Mouse (Mus musculus) 3T3-L1 (cell line): Measurements from ENCODE around the gene Atrip.
A peak's percentile ranks its signal among the peaks of the same experiment; 100 is the strongest.

Experiments
- DNase-seq: peaks from one replicate; pipeline ENCODE4 v3.0.0-alpha.2; 2015; ENCODE audit warnings: low read depth, low spot score

Atrip gene

GRCm38 (mm10) chr9:109058006-109058765, 15.7 kb downstream of the Atrip start:
- DNase-seq, result no peak

GRCm38 (mm10) chr9:109057543-109057942, 16.4 kb downstream of the Atrip start:
- no peak for DNase-seq

- no peak for DNase-seq
These were observed 17.0 kb downstream of the Atrip start for GRCm38 (mm10) chr9:109056916-109057315.

GRCm38 (mm10) chr9:109056081-109056690, 17.7 kb downstream of the Atrip start:
- DNase-seq, result no peak

- DNase-seq, result no peak
These were observed 18.5 kb downstream of the Atrip start for GRCm38 (mm10) chr9:109055271-109056030.

- DNase-seq, result peak; percentile 86
These were observed 19.2 kb downstream of the Atrip start for GRCm38 (mm10) chr9:109054712-109055111.

- DNase-seq, result no peak
These were observed 20.1 kb downstream of the Atrip start for GRCm38 (mm10) chr9:109053851-109054250.

GRCm38 (mm10) chr9:109053366-109053765, 20.6 kb downstream of the Atrip start:
- no peak for DNase-seq

GRCm38 (mm10) chr9:109052490-109053260, 21.2 kb downstream of the Atrip start:
- DNase-seq, result no peak

- DNase-seq, result no peak
These were observed 22.1 kb downstream of the Atrip start for GRCm38 (mm10) chr9:109051651-109052489.

- no peak for DNase-seq
These were observed 22.9 kb downstream of the Atrip start for GRCm38 (mm10) chr9:109051011-109051501.

GRCm38 (mm10) chr9:109050674-109050997, 23.3 kb downstream of the Atrip start:
- no peak for DNase-seq

GRCm38 (mm10) chr9:109049996-109050673, 23.8 kb downstream of the Atrip start:
- no peak for DNase-seq

GRCm38 (mm10) chr9:109049316-109049715, 24.6 kb downstream of the Atrip start:
- no peak for DNase-seq

GRCm38 (mm10) chr9:109046306-109046705, 27.6 kb downstream of the Atrip start:
- DNase-seq, result peak; percentile 73

- DNase-seq, result no peak
These were observed 32.6 kb downstream of the Atrip start for GRCm38 (mm10) chr9:109041351-109041750.

- DNase-seq, result no peak
These were observed 33.0 kb downstream of the Atrip start for GRCm38 (mm10) chr9:109040906-109041305.

- no peak for DNase-seq
These were observed 33.7 kb downstream of the Atrip start for GRCm38 (mm10) chr9:109040216-109040615.

GRCm38 (mm10) chr9:109039681-109040080, 34.2 kb downstream of the Atrip start:
- peak; percentile 12 for DNase-seq

- peak; percentile 79 for DNase-seq
These were observed 35.0 kb downstream of the Atrip start for GRCm38 (mm10) chr9:109038901-109039364.
